ENCODE assay signal across 19 mouse cellular contexts in genomic region chr1:155715366-155715765, GRCm38 (mm10).
"Had no signal": no experiment of that assay in that cellular context is flagged by ENCODE, and none has a peak within 500 bp of the region (broad histone marks: within the 10 kb centered on the region; RNA-seq: fewer than 3 reads in every experiment).

No protein-coding gene starts in this region.

- ATAC-seq: forebrain, embryonic 13.5 days; forebrain, embryonic 14.5 days; forebrain, embryonic 15.5 days; forebrain, embryonic 16.5 days; forebrain, postnatal 0 days had no signal

- DNase-seq: cerebellum, adult 8-10 months; cerebellum, adult 9-10 months; cerebellum, adult 9-11 months; cerebellum, postnatal 14 days; cerebellum, postnatal 25 days; cerebellum, postnatal 36 days; embryo, embryonic 11 days; forebrain, postnatal 0 days; gastrocnemius, adult 2 months; gastrocnemius, postnatal 10 days; gastrocnemius, postnatal 14 days; gastrocnemius, postnatal 25 days; gastrocnemius, postnatal 36 days; heart, adult 18-20 months; heart, adult 2 months had no signal
